Mouse (Mus musculus) retina, embryonic 14.5 days (tissue): ENCODE data around the gene Tbc1d22a.
A peak's percentile ranks its signal among the peaks of the same experiment; 100 is the strongest.
"Not testable (repeated sequence)": the region's sequence is repeated elsewhere in the genome, so short reads cannot be mapped to it uniquely, and the experiment has no call there.

ENCODE experiments used
- DNase-seq: peaks from one replicate; pipeline ENCODE4 v3.0.0-alpha.2; 2015; ENCODE audit warnings: low spot score

Tbc1d22a gene

DNA sequence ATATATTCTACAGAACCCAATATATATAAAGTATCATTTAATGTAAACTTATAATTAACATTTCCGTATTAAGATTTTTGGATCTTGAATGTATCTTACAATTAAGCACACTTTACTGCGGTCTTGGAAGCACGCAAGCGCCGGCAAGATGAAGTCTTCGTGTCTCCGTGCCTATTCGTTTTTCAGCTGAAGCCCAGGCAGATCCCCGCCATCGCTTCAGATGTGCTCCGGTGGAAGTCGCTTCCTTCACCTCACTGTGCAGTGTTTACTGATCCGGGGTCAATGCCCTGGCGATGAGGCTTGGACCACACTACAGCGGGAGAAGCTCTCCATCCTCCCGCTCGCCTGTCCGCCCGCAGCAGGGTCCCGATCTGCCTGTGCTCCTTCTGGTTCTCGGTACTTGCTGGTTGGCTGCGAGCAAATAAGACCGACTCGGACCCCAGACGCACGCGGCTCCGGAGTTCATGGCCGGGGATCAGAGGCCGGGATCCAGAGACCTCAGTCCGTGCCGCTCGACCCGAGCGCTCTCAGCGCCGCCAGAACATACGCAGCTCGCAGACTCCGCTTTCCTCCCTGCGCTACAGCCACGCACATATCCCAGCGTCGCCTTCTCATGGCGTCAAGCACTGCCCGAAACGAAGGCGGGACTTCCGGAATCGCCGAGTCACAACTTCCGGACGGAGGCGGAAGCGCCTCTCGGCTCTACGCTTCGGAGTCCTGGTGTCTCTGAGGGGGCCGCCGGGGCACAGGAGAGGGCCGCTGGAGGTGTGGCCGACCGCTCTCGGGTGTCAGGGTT lies at the start of gene Tbc1d22a:
Gene Tbc1d22a, plus strand, starts transcription at position 707 of the 796 bp plus-strand sequence.
- DNase-seq: peak; percentile 96

DNA sequence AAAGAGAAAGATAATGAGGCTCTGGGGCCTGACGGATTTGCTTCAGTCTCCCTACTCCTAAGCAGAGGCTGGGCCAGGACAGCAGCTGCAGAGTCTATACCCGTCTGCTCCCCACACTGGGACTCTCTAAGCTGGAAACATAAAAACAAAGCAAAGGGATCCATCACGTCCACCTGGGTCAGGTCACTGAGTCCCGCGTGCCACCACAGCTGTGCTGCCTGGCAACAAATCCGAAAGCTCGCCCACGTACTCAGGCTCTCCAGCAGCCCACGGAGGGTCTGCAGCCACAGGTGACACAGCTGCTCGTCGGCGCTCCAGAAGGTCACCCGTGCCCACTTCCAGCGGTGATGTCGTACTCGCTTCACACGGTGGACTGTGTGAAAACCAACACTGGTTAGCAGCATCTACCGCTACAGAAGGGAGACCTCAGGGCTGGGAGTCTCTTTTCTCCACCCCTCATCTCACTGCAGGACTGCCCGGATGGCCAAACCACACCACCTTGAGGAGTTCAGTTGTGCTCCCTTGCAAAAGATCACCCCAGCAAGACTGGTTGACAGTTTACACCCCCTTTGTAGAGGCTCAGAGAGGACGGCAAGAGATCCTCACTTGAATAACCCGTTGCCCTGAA lies 49.4 kb upstream of the Tbc1d22a start:
- DNase-seq: no peak

DNA sequence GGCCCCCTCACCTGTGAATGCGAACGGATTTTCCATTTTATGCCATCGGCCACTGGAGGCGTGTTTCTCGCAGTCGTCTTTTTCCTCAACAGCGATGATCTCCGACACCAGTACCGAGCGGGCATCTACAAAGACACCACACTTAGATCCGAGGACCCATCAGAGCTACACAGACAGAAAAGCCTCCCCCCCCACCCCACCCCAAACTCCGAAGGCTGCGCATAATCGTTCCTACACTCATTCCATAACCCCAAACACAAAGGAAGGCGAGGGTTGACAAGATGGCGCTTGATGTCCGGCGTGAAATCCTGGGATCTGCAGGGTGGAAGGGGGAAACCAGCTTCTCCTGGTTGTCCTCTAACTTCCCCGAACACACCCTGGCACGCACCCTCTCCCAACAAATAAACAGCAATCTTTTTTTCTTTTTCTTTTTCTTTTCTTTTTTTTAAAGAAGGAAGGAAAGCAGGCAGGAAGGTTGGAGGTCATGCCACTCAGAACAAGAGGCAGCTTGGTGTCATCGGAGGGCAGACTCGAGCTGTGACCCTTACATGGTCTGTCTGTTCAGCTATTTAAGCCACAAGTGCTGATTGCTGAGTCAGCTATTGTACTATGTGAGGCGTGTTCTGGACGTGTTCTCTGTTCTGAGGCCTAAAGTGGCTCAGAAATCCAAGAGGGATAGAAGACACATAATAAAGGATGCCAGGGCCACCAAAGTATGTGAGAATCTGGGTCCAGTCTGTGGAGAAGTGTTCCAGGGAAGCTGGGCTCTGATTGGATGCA lies 48.3 kb upstream of the Tbc1d22a start:
- no peak for DNase-seq

DNA sequence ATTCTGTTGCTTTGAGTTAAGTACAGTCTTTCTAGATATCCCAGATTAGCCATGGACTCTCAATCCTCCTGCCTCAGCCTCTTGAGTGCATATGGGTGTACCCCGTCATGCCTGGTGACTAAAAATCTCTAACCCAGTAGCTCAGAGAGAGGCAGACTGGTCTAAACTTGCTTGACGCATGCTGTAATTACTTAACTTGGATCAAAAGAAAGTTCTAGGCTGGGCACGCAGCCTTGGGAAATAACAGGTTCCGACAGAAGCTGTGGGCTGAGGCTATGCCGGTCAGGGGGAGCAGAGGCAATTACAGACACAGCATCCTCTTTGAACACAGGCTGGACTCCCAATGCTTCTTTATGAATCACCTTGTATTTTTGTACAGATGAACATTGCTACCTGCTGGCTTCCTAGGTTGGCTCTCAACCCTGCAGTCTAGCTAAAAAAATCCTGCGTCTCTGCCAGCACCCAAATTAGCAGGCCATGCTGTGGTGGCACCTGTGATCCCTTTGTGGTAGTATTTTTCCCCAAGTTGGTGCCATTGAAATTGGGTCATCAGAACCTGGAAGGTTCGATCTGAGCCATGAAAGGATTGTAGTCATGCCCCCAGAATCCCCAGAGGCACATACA lies 47.1 kb upstream of the Tbc1d22a start:
- DNase-seq: no peak

DNA sequence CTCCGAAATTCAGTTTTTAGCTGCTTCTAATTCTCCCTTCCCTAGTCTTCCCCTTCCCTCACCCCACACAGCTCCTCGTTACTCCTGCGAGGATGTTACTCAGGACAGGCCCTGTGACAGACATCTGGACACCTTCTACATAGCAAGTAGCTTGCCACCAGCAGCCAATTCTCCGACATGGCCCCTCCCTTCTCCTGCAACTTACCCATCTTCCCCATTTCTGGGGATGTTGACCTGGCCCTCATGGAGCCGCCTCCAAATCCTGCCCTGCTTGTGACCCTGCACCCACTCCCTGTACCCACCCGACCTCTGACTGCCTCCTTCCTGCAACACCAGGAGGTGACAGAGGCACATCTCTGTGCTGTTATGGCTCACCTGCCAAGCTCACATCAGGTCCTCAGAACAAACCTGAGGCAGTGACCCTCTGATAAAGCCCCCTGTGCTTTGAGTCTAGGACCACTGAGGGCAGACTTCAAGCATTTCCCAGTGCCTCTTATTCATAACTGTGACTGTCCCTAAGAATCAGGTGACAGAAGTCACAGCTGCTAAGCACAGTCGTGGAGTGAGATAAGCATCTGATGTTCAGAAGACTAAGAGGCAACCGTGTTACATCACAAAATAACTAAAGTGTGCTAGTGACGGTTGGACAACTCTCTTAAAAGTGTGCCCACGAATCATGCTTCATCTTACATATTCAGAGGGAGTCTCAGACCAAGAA lies 46.3 kb upstream of the Tbc1d22a start:
- no peak for DNase-seq

DNA sequence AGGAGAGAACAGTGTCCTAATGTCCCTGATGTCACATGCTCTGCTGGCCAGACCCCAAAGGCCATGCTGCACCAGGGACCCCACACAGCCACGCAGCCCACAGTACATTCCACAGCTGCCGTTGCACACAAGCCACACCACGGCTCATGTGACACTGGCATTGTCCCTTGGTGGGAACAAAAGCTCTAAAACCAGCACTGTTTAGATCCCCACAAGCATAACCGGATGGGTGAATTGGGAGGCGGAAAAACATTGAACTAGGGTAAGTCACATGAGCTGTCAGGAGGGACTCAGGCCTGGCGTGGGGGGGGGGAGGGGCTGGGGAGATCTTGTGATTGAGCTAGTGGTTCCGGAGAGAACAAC lies 45.8 kb upstream of the Tbc1d22a start:
- DNase-seq: peak; percentile 35

DNA sequence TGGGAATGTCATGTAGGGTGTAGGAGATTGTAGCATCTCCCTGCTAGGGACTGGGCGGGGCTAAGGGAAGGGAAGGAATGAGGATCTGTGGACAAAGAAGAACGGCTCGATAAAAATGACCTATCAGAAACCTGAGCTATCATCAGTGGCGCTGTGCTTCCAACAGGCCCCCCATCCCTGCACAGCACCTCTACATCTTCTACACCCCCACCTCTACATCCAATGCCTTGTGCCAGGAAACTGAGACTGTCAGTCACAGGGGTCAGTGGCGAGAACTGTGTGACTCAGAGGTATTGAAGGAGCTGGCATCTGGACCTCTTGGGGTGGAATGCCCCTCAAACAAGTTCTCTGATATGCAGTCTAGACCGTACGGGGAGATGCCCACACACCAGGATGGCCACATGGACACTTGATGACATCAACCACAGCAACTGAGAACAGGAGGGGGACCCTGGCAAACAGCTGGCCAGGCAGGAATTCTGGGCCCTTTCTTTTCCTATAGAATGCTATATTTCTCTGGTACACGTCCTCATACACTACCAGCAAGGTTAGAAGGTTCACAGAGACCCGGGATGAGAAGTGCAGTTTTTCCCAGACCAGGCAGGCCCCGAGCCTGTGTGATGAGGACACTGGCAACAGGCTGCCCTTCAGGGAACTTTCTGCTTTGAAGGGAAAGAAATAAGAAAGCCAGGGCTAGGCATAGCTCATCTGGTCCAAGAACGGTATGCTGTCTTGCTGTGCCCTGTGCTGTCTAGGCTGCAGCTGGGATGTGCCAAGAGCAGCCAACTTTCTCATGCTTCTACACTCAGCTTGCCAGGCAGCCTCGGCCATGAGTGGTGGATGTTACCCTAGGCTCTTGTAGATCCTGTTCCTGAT lies 45.1 kb upstream of the Tbc1d22a start:
- no peak for DNase-seq

DNA sequence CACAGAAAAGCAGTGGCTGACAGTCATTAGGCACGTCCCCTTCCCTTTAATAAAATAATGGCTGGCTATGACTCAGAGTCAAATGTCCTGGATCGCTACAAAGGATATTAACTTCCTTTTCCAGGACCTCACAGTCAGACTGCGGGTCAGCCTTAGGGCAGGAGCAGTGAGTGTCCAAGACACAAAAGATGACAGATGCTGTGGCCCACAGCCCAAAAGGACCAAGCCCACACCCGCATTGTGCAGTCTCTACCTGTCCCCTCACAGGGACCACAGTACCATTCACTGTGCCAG lies 44.5 kb upstream of the Tbc1d22a start:
- no peak for DNase-seq

DNA sequence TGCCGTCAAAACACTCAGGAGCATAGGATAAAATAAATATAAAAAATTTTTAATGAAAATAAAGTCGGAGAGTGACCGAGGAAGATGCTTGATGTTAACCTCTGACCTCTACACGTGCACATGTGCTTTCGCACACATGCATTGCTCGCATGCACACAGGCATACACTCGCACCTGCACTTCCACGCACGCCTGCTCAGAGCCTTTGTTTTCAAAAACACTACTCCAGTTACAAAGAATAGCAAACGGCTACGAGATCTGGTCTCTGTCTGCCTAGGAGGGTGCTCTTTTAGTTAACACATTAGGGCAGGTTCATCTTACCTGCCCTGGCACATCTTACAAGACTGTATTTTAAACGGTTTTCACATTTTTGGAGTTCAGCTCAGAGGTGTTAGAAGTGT lies 42.9 kb upstream of the Tbc1d22a start:
- DNase-seq: no peak

DNA sequence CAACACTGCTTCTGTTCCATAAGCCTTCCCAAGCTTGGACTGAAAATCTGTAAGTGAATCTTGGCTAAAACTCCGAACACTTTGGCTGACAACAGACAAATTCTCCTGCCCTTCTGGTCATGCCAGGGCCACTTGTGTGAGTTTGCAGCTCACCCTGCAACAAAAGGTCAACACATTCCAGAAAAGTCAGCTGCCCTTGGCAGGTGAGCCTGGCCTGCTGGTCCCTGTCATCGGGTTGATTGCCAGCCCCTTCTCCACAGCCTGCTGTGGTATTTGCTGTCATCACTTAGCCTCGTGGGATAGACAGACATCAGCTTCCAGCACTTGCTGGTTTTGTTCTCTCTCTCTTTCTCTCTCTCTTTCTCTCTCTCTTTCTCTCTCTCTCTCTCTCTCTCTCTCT lies 42.1 kb upstream of the Tbc1d22a start:
- DNase-seq: no peak

DNA sequence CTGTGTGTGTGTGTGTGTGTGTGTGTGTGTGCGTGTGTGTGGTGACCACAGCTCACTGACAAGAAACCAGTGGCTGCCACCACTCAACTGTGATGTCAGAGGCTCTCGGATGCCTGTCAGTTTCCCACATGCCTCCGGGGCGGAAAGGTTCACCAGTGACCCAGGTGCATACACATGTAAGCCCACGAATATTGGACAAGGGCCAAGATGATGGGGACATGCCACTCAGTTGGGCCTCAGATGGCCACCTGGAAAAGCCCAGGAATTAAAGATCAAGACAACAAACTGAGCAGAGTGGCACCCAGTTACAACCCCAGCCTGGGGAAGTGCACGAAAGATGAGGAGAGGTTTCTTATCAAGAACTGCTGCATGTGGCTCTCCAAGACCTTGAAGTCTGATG lies 41.7 kb upstream of the Tbc1d22a start:
- DNase-seq: no peak

DNA sequence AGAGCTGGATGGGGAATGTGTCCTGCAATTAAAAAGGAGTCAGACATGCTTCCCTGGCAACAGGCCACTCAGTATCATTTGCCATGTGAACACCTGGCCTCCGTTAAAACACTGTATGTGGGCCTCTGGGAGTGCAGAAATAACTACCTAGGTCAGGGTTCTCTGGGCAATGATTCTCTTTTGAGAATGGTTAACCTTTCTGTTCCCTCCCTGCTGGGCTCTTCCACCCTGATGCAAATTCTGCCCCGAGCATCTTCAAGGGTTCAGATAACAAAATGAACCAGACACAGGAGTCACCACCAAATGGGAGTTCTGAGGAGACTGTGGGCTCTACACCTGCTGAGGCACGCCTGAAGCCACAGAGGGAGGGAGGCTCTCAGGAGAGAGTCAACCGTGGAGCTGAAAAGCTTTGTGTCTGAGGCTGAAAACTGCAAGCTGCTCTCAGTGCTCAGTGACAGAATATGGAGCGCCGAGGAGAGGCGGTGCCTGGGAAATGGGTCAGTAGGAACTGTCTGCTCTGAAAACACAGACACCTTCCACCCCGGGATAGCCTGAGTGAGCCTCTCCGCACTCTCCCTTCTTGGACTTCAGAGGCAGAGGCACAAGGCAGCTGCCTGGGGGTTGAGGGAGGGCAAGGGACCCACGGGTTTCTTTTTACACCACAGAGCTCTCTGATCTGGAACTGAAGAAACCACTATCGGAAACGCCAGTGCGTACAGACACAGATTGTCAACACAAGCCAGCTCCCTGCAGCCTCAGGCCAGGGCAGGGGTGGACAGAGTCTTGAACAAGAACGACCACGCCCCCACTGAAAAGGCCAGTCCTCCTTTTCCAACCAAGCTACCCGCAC lies 40.9 kb upstream of the Tbc1d22a start:
- no peak for DNase-seq

DNA sequence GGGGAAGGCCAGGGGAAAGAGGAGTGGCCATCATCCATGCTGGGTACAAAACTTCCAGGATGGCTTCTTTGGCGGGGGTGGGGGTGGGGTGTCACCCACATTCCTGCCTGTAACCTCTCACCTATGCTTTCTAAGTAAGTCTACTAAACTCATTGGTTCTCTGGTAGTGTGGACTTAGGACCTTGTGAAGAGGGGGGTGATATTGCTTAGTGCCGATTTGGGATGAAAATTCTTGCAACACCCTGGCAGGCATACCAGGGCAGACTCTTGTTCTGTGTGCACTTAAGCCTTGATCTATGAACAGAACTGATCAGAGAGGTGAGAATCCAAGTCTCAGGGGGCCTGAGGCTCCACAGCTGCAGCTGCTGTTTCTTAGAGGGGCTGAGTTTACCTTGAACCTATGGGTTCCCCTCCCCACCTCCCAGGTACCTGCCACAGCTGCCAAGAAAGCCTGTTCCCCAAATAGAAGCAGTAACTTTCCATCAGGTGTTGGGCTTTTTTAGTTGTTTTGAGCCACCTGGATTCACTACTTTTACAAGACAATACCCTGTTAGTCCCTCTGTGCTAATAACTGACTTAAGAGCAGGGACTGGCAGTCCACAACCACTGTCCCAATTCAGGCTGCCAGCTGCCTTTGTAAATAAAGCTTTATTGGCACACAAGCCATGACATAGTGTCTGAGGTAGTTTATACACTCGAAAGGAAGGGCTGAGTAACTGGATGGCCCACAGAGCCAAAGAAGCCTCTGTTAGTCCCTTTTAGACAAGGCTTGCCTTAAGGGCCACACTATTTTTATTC lies 38.8 kb upstream of the Tbc1d22a start:
- no peak for DNase-seq

DNA sequence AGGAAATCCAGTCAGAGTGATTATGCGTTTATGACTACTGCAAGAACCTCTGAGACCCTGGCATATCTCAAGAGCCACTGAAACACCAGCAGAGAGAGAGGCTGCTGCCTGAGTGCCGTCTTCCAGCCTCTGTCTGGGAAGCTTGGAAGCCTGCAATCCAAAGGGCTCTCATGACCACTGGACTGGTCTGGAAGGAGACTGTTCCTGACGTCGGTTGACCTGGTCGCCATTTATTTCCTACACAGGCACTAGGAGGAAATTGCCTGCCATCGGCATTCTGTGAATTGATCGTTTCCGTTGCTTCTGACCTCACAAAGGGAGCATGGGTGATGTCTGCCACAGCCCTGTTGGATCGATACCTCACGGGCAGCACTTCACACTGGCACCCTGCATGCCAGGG lies 38.1 kb upstream of the Tbc1d22a start:
- DNase-seq: no peak

DNA sequence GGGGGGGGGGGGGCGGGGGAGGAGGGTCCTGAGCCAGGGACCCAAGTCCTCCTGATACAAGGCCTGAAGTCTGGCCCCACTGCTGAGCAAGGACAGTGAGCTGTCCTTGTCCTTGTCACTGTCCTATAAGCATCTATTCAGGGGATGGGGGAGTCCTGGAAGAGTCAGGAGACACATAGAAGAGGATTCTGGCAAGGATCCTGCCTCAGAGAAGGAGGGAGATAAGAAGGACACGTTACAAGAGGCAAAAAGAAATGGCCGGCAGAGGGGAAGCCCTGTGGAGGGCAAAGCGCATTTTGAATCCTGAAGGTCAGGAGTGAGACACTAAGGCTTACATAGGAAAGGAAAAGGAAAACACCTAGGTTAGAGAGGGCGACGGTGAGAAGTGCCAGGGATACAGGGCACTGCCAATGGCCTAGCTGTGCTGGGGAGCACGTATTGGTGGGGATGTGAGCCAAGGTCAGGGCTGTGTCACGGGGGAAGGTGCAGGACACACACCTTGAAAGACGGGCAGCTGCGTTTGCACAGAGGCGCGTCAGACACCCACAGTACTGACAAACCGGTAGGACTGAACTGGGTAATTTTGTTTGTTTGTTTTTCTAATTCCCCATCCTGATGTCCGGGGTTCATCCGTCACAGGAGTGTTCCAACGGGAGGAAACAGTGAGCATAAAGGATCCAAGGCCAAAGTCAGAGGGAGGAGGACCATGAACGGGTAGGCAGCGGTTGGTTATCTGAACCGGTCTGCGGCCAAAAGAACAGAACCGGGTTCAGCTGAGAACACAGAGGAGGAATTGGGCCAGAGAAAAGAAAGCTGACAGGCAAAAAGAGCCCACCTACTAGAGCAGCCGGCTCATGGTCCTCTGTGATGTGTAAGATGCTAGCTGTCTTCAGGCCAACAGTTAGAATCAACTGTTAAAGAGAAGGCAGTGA lies 37.2 kb upstream of the Tbc1d22a start:
- no peak for DNase-seq

DNA sequence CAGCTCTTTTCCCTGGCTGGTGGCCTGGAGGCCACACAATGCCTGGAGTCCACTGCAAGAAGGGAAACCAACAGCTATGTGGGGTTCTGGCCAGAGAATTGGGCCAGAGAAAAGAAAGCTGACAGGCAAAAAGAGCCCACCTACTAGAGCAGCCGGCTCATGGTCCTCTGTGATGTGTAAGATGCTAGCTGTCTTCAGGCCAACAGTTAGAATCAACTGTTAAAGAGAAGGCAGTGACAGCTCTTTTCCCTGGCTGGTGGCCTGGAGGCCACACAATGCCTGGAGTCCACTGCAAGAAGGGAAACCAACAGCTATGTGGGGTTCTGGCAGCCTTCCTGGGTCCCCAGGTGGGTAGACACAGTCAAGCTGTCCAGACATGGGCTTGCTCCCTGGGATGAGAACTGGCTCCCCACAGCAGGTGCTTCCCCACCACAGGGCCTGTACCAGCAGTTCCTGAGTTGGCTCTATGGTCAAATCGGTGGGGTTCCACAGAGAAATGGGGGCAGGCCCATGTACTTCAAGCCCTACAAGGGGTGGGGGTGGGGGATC lies 36.5 kb upstream of the Tbc1d22a start:
- not testable (repeated sequence) for DNase-seq

DNA sequence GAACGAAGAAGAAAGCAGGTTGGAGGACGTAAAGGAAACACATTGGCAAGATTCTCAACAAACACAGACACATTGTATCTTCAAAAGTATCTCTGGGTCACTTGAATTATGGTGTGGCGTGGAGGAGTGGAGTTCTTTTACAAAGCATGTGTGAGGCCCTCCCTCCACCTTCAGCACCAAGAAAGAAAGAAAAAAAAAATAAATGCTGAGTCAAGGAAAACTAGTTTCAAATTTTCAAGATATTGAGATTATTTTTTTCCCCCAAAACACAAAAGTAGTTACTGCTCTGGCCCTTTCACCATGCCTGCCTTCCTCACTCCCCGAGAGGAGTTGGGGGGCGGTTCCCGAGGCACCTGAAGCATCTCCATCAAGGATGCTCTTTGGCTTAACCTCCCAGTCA lies 35.7 kb upstream of the Tbc1d22a start:
- no peak for DNase-seq

DNA sequence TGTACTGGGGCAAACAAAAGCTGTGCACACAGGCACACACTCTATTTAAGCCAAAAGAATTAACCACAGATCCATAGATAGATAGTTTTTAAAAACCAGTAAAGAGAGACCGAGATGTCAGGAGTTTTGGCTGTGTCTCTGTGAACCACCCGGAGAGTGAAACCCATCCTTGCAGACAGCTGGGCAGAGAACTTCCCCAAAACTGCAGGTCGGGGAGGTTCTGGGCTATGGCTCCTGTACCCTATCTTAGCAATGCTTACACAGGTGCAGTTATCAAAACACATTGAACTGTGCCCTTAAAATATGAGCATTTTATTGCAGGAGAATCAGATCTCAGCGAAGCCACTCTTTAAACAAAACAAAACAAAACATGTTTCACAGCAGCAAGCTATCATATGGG lies 33.8 kb upstream of the Tbc1d22a start:
- no peak for DNase-seq
